Mouse (Mus musculus) embryo, embryonic 11 days (tissue): ENCODE measurements around the gene Fn3krp.

Source experiments
- DNase-seq: peaks from one replicate; pipeline ENCODE4 v3.0.0-alpha.2; 2015

The Fn3krp gene

DNA sequence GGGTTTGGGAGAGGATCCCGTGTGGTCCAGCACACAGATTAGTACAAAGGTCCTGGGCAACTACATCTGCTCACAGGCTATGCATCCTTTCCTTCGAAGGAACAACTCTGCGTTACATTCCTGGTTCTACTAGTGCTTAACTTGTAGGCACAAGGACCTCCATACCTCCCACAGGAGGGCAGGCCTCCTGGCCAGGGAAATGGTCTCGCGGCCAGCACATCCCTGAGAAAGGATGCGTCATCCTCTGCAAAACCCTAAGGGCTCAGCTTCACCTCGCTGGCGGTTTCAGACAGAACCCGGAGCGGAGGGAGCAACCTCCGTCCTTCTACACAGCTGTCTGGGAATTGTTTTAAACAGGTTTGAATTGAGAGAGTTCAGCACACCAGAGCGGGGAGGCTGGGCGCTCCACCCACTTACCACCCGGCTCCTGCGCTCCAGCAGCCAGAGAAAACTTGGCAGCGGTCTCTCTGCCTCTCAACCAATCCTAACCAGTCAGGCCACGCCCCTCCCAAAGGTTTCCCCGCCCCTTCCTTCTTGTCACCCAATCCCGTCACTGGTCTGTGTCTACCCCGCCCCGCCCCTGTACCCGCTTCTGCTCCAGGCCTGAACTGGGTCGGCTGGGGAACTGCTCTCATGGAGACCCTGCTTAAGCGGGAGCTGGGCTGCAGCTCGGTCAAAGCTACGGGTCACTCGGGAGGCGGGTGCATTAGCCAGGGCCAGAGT is at the start of gene Fn3krp:
TSS of gene Fn3krp (plus strand) at position 572 of the 723 bp plus-strand sequence.
- DNase-seq, result peak; percentile 98

DNA sequence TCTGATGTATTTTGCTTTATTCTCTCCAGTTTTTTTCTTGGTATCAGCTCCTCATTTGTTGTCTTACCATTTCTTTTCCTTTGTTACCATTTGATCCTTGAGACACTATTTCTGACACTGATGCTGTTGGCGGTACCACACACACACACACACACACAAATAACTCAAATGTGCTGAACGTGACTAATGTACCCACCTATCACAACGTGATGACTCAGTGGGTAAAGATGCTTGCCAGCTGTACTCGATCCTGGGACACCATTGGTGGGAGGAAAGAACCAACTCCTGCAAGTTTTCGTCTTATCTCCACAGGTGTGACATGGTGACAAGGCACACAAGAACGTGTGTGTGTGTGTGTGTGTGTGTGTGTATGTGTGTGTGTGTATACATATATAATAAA is 47.9 kb upstream of the Fn3krp start:
- DNase-seq, result no peak

DNA sequence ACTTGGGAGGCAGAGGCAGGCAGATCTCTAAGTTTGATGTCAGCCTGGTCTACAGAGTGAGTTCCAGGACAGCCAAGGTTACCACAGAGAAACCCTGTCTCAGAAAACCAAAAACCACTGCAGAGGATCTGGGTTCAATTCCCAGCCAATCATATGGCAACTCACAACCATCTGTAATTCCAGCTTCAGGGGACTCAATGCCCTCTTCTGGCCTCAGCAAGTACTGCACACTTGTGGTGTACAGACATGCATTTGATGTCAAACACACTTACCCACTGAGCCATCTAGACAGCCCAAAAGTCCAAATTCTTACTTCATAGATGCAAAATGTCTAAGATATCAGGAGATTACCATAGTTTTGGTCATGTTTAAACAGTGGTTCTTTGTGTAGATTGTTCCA is 42.6 kb upstream of the Fn3krp start:
- DNase-seq, result no peak

DNA sequence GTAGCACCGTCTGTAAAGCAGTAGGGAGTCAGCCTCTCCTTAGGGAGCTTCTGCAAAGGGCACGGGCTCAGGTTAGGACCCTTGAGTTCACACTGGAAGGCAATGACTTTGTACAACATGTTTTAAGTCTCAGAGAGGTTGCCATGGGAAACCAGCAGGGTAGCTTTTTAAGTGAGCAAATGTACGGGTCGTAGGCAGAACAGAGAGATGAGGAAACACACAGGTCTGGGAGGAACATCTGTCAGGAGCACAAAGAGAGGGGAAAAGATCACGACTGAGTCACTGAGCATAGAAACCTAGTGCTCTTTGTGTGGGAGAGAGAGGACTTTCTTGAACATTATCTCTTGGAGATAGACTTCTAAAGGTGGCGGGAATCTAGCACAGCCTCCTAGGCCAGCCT is 40.9 kb upstream of the Fn3krp start:
- peak; percentile 15 for DNase-seq

DNA sequence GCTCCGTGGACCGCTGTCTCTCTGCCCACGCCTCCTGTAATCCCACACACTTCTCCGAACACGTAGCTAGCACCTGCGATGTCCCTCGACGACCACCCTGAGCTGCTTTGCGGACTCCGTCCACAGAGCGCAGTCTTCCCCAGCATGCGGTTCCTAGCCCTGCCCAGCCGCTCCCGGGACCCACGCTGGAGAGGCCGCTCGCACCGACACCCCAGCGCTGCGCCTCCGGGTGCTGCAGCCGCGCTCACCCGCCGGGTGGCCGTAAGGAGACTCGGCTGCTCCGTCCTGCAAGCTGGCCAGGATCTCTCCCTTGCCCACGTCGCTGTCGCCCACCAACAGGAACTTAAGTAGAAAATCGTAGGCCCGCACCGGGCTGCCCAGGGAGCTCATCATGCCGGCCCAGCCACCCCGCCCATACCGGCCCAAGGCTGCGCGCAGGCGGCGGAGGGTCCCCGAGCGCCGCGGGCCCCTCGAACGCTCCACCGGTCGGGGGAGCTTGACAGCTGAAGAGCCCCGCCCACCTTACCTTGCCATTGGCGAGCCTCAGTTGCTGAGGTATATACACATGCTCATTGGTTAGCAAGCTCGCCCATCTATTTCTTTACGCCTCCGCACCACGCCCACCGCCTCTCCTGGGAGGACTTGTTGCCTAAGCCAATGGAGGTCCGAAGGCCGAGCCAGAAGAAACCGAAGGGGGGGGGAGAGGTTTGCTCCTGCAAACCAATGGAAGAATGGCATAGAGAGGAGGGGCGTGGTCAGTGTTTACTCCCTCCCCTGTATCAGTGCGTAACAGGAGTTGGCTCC is 33.2 kb upstream of the Fn3krp start, which contains the start of gene Rab40b:
TSS of gene Rab40b (minus strand) at position 502 of the 804 bp plus-strand sequence.
- peak; percentile 99 for DNase-seq

DNA sequence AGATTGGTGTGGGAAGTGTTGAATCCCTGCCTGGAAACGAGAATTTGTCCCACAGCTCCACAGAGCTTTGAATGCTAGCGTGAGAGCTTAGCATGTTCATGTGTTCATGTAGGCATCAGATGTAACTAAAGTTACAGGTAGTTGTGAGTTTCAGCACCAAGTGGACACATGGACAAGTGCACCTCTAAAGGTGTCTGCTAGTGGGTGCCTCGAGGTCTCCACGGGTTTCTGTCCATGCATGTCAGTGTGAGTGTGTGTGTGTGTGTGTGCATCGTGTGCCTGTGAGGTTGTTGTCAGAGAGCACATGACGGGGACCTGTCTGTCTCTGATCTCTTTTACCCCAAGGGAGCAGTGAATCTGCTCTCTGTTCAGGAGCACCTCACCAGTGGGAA is 32.7 kb upstream of the Fn3krp start:
- DNase-seq, result no peak

DNA sequence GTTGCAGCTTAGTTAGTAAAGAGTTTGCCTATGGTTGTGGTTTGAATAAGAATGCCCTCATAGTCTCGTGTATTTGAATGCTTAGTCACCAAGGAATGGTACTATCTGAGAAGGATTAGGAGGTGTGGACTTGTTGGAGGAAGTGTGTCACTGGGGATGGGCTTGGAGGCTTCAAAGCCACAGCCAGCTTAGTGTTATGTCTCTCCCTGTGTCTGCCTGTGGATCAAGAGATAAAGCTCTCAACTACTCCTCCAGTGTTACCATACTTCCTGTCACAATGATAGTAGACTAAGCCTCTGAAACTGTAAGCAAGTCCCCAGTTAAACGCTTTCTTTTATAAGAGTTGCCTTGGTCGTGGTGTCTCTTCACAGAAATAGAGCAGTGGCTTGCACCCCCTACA is 30.4 kb upstream of the Fn3krp start:
- DNase-seq, result no peak

DNA sequence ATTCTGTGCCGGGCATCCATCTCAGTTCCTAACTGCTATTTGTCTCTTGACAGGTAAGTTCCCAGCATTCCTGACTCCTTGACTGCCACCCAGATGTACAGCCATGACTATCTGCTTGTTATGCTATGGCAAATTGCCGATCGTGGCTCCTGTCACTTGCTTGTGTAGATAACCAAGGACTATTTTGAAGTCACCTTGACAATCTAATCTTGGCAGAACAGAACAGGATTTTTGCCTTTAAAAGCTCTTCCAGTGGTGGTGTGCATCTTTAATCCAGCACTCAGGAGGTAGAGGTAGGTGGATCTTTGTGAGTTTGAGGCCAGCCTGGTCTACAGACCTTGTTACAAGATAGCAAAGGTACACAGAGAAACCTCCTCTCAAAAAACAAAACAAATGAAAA is 28.8 kb upstream of the Fn3krp start:
- DNase-seq, result no peak

DNA sequence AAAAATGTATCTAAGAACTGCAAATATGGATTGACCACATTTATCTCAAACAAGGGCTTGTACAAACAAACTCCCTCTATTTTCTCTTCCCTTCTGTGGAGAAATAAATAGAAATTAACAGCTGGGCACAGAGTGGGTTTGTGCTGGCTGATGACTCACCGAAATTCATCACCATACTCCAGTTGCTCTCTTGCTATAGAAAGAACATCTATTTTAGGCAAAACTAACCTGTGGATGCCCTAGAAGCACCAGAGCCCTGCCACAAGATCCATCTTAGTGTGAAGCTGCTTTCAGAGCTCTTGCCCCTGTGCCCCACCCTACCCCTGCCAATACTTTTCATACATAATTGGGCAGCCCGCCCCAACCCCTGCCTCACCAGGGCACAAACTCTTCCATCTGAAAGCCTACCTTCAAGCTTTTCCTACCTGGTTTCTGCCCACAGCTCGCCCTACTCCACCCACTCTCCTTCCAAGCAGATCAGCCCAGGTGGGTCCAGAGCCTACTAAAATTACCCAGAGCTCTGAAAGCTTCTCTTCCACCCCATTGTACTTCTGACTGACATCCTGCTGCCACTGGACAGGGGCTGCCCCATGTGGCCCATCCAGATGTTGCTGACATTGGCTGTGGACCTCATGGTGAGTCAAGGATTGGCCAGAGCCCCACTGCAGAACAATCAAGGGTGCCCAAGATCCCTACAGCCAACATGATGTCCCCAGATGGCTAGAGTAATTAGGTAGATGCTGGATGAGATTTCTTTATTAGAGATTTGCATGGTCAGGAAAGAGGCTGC is 13.6 kb upstream of the Fn3krp start:
- no peak for DNase-seq

DNA sequence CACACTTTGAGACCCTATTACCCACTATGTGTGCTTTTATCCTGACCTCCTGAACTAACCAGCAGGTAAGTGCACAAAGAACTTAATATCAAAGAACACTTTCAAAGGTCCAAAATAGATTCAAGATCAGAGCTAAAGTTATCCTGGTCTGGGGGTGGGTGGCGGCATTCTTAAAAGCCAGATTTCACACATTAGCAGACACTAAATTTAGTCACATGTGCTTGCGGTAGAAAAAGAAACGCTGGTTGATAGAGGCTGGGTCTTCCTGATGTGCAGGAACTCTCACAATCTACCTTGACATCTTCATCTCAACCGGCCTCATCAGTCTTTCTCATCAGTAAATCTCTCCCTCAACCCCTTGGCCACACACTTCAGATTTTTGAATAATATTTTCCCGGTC is 6.4 kb upstream of the Fn3krp start:
- no peak for DNase-seq

DNA sequence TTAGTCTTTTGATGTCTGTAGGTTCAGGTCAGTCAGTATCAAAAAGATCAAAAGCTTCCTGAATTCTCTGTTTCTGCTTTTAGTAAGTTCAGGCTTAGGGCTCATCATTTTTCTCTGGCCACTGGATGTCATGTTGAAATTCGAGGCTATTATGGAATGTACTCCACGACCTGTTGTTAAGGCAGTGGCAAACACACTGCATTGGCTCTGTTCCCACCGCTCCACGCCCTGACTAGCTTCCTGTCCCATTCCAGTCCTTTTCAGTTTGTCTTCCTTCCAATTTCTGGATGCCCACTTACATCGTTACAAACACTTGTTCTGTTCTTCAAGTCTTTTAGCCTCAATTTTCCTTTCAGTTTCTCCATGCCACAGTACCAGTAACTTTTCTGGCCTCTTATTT is 5.8 kb upstream of the Fn3krp start:
- DNase-seq, result no peak

DNA sequence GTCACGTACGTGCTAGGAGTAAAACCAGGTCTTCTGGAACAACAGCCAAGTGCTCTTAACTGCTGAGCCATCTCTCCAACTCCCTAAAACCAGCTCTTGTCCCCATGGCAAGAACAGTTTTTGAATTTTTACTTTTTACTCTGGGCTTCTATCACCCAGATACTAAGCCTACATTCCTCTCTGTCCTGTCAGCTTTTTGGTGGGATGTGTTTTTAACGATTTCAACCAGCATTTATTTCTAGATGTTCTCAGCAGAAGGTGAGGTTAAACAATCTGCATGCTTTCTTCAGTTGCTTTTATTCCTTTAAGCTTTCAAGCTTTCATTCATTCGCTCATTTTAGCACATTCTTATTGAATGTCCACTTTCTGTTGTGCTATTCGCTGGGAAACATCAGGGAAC is 3.2 kb upstream of the Fn3krp start:
- no peak for DNase-seq

DNA sequence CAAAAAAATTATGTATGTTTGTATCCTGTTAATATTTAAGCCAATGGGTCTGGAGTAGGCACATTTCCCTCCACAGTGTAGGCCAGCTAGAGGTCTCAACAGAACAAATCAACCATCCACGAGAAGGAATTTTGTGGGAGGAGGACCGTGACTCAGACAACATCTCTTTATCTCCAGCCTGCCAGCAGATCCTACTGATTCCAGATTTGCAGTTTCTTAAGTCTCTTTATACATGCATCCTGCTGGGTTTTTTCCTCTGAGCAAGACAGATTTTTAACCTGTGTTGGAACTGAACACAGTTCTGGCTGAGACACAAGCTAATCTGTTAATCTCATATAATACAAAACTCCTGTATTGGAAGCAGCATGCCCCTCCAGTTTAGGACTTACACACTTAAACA is 2.3 kb upstream of the Fn3krp start:
- DNase-seq, result no peak

DNA sequence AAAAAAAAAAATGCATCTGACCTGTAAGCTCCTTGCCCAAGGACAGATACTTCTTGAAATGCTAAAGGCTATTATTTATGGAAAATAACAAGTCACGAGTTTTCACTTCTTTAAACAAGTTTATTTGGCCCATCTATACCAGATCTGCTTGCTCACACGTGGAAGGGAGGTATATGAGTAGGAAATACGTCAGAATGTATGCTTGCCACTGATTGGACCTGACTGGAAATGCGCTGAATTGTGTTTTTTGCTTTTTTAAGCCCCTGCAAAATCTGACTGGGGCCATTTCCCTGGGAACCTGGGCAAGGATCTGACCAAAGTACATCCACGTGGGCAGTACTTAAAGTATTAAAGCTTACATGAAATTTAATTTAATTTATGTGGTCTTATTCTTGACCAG is 822 bp upstream of the Fn3krp start:
- no peak for DNase-seq

DNA sequence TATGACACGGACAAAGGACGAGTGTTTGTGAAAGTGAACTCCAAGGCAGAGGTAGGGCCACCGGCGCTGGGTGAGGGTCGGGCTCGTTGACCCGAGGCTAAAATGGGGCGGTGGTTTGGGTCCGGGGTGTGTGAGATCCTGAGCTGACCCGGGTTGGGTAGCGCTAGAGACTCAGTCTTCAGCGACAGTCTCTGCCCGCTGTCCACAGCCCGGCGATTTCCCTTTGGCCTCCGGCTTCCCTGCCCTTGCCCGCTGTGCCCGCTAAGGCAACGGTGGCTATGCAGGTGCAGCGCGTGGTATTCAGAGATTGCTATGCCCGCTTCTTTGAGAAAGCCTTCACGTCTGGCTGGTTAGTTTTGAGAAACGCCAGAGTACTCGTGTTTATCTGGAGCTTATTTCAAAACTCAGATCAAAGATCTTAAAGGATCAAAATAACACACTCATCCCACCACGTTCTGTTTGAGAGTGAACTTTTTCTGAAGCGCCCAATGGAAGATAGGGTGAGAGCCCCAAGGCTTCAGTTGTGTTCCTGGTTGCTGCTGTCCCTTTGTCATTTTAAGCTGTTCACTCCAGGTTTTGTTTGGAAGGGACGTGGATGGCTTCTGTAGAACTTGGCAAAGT is 462 bp downstream of the Fn3krp start:
- DNase-seq, result no peak

DNA sequence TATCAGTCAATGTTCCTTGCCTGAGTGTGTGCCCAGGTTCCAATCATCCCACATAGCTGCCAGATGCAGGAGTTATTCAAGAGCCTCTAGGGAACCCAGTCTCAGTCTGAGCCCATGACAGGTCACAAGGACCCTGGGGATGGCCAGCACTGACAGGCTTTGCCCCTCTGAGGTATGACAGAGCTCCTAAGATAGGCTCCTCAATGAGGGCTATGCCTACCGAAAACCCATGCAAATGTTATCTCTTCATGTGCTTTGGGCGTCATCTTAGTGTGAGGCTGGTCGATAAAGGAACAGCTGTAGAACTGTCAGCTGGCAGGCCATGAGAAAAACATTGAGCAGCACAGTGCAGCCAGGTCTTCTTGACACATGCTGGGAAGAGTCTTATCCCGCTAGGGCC is 12.2 kb downstream of the Fn3krp start:
- DNase-seq, result no peak

DNA sequence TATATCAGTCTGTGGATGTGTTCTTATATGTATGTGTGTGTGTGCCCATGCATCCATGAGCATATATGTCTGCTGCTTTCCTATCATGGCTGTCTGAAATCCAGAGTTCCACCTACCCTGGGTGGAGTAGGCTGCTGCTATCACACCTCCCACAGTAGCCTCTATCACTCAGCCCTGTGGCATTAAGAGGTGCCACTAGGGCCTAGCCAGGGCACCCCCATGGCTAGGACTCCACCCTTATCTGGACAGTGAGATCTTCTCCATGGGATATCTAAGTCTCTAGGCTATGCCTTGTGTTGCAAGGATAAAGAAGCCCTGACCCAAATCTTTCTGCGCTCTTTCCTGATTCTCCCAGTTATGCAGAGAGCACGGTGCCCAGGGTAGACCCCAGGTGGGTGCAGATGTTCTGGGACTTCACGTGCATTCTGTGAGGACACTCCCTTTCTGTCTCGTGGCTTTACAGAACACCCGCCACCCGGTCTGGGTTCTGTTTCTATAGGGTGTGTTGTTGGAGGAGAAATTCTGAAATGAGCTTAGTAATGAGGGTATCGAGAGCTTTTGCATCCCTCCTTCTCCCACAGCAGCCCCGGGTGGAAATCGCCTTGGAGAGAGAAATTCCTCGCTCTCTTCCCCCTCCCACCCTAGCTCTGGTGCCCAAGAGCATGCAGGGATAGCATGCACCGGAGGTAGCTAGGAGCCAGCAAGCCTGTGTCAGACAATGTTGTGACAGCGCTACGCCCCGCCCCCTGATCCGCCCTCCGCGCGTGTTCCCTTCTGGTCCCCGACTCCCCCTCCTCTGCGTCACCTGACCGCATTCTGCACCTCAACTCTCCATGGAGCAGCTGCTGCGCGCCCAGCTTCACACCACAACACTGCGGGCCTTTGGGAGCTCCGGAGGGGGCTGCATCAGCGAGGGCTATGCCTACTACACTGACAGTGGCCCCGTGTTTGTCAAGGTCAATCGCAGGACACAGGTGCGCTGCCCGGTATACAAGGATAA is 13.3 kb downstream of the Fn3krp start, which contains the start of gene Fn3k:
TSS of gene Fn3k (plus strand) at position 758 of the 1,000 bp plus-strand sequence.
- DNase-seq, result peak; percentile 81

DNA sequence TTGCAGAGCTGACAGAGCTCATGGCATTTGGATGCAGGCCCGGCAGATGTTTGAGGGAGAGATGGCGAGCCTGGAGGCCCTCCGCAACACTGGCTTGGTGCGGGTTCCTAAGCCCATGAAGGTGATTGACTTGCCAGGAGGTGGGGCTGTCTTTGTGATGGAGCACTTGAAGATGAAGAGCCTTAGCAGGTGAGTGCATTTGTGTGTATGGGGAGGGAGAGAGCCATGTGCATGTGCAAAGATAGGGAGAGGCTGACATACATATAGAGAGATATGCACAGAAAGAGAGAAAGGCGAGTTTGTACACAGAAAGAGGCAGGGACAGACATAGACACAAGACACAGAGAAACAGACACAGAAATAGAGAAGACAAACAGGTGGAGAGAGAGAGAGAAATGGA is 16.0 kb downstream of the Fn3krp start:
- no peak for DNase-seq

DNA sequence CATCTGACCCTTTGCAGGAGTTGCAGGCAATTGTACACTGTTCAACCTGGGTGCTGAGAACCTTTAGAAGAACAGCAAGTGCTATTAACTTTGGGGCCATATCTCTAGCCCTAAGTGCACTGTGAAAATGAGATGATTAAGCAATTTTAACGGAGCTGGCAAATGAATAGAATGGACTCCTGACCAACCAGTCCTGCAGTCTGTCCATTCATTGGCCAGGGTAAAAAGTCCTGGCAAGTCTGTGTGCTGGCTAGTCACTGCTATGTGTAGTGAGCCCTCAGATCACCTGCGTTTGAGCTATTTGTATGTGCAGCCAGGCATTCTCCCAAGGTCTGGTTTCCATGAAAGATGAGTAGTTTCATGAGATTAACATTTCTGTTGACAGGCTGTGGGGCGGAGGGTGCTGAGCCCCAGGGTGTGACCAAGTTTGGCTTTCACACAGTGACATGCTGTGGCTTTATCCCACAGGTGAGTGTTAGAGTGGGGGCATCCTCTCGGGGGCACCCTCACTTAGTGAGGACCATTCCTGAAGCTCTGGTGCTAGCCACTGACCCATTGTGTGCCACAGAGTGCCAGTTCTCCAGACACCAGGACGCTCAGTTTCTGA is 18.6 kb downstream of the Fn3krp start:
- no peak for DNase-seq

DNA sequence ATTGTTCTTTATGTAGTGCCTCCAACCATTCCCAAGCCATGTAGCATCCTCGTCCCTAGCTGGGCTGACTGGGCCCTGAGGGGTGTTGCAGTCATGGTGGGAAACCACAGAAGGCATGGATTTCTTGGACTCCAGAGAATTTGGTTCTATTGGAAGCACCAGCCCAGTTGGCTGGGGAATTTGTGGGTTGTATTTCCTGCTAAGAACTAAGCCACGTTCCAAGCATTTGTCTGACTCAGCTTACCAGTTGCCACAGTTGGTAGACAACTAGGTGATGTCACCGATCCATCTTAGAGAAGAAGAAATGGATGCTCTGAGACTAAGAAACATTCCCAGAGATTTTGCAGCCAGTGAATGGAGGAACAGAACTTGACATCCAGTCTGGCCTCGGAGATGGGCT is 20.5 kb downstream of the Fn3krp start:
- DNase-seq, result no peak

DNA sequence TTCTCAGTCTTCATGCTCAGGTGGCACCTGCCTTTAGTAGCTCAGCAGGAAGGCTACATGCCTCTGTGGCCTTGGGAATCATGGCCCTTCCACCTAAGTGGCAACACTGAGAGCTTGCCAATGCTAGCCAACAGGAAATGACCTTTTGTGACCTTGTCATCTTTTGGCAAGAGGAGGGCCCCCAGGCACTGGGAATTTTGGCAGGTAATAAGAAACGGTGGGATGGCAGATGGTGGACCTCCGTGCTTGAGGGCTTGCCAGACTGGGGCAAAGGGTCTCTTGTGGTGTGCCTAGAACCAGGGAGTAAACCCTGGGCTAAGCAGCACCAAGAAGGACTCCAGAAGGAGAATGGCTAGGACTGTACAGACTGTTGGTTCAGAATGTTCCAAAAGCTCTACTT is 20.9 kb downstream of the Fn3krp start:
- DNase-seq, result no peak
